Mouse (Mus musculus): ENCODE measurements around the gene Rtkn2. TPM values are rescaled to one million over a fixed set of nuclear protein-coding genes. Genes with fewer than 3 reads are reported as not detected.

Gene Rtkn2
- total RNA-seq, 2 experiments from 2014 or later = 0.45 to 1.1 TPM

DNA sequence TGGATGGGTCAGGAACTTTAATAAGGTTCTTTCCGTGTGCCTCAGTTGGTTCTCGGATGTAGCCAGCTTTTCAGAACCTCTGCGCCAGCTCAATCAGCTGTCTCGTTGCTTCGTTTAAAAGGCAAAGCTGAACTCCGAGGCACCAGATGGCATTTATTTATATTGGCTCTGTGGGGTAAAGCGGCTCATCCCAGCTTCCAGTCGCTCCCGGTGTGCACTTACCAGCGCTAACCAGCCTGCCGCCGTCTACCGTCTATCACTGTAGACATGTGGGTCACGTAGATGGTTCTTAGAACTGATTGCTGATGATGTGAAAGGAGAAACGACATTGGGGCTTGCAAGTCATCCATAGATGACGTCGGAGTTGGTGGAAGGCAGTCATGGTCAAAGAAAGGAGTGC is 5.7 kb downstream of the Rtkn2 start:
- intact Hi-C loops (cut with DNase I) = loop anchor here (2.0 to 10.0 kb wide), 4 partner anchors 112 to 1120 kb away; partner anchors contain the start of gene Egr2
- DNase-seq = no peak

DNA sequence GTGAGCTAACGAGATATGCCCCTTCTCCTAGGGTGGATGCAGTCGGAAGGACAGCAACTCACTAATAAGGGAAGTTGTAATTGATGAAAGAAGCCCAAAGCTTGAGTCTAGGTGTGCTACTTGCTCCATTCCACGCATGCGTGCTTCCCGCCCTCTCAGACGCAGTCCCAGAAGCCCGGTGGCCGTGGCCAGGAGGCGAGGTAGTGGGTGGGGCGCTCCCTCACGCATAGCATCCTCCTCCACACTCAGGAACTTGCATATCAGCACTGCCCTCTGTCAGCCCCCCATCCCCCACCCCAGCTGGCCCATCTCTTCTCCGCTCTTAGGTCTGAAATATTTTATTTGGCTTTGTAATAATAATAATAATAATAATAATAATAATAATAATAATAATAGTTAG is 16.0 kb downstream of the Rtkn2 start:
- intact Hi-C loops (cut with DNase I) = loop anchor here (2.0 to 5.0 kb wide), 3 partner anchors 92 to 287 kb away; no protein-coding TSS in a partner anchor
- DNase-seq = no peak

DNA sequence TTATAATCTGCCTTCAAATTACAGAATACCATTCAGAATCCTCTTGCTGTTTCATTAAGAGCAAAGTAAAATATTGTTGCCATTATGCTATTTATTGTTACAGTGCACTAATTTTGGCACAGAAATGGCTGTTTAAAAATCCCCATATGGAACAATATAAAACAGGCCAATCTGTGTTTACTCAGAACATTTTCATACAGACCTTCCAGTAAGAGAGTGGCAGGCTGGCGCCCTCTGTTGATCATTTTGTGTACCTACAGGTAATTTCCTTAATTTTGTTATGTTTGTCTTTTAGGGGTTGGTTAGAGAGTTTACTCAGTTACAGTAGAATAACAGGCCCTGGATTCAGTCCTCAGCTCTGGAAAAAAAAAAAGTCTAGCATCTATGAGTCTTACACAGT is 16.8 kb downstream of the Rtkn2 start:
- intact Hi-C loops (cut with DNase I) = loop anchor here (5.0 kb wide), 2 partner anchors 91 to 286 kb away; no protein-coding TSS in a partner anchor
- DNase-seq = peak in 1 of 2 experiments; percentile 37

DNA sequence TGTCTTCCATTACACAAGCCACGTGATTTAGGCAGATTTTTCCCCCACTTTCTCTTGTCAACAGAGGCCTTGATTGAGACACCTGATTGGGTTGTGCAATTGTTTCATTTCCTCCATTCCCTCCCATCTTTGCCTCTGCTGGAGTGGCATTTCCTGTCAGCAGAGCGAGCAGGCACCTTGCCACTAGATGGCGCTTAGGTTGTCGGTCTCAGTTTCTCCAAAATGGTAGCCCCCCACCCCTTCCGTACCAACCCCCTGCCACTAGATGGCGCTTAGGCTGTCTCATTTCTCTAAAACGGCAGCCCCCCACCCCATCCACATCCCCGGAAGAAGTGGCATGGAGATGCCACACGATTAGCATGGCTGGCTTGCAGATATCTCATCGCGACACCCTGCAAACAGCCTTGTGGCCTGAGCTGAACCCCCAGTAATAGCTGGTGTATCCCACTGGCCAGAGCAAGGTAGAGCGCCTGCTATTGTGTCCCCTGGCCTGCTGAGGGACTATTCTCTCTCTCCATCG is 18.8 kb downstream of the Rtkn2 start:
- intact Hi-C loops (cut with DNase I) = loop anchor here (5.0 kb wide), 2 partner anchors 89 to 284 kb away; no protein-coding TSS in a partner anchor
- peak; percentile 56 to 61 for DNase-seq

DNA sequence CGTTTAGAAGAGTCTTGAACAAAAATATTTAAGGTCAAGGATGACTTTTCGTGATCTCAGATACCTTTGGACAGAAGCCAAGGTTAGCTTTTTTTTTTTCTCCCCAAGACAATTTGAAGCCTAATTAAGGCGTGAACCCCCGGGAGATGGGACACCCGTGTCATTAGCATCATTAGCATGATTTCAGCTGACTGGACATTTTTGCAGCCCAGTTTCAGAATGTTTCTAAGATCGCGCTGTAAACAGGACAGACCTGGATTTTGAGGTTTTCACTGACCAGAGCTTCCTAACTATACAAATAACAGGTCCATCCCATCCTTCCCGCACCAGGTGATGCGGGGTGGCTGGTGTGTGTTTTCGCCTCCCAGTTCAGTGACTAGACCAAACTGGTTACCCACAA is 19.8 kb downstream of the Rtkn2 start:
- intact Hi-C loops (cut with DNase I) = loop anchor here (5.0 kb wide), 2 partner anchors 88 to 283 kb away; no protein-coding TSS in a partner anchor
- DNase-seq = no peak

DNA sequence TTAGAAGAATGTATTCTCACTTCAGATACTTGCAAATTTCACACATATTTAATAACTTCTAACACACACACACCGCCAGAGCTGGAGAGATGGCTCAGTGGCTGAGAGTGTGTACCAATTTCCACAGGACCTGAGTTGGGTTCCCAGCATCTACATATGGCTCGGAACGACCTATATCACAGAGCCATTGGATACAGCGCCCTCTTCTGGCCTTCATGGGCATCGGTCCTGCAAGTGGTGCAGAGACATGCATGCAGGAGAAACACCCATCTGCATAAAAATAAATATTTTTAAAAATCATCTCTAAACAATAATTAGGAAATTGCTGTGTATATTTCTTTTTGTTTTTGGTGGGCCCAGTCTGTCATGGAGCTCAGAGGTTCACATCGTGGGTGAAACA is 22.1 kb downstream of the Rtkn2 start:
- intact Hi-C loops (cut with DNase I) = no loop called here
- DNase-seq = no peak

DNA sequence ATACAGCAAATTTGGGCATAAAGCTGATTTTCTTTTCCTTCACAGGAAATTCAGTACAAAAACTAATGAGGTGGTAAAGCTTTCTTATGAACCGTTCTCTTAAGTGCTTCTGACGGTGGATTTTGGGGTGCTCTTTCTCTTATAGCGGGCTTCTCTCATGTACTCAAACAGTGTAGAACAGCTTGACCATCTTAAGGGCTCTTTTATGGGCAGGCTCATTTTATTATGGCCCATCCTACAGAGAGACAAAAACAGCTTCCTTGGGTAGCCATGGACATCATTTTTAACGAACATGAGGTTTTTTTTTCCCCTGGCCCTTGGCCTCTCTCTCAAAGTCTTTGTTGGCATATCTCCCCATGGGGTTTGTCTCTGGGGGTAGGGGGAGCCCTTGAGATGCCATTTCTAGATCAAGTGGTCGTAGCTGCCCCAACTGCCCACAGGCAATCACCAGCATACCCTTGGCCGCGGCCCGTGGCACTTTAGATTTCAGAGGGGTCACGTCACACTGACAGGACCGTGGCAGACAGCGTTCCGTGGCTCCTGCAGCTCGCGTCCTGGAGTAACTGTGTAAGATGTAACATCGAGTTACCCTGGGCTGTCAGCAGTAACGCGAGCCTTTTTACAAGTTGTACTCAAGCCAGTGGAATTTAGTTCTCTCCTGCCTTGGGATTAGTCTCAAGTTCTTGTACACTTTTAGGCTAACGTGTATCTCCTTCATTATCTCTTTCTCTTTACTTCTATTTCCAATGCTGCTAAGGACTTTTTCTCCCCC is 24.5 kb downstream of the Rtkn2 start:
- intact Hi-C loops (cut with DNase I) = loop anchor here (2.0 kb wide), 1 partner anchor 143 kb away; no protein-coding TSS in a partner anchor
- no peak for DNase-seq

DNA sequence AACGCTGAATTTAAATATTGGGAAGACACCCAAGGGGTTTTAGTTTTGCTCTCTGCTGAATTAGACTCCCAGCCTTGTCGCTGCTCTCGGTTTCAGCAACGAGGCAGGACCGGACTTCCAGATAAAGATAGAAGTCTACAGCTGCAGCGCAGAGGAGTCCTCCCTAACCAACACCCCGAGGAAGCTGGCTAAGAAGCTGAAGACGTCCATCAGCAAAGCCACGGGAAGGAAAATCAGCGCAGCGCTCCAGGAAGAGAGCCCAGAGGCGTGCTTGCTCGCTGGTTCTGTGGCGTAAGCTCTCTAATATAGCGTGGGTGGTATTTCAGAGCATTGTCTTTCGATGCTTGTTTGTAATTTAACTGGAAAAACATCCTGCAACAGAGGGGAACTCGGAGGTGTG is 26.0 kb downstream of the Rtkn2 start:
- DNase-seq = peak; percentile 39 to 49
- intact Hi-C loops (cut with DNase I) = loop anchor here (5.0 kb wide), 1 partner anchor 77 kb away; no protein-coding TSS in a partner anchor

DNA sequence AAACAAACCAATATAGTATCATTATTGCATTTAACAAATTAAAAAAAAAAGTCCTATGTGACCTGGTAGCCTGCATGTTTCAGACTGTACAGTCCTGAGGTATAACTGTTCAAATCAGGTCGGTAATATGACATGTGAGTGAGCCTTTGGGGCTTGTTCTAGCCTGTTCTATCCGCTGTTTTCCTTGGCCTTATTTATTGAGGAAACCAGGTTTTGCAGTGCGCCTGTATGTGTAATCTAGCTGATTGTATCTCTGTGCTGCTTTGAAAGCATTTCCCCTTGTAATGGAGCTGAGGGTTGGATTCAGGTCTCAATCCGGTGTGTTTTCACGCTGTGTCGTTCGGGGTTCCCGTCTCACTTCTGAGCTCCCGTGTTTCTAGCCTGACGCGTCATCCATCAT is 27.1 kb downstream of the Rtkn2 start:
- no peak for DNase-seq
- intact Hi-C loops (cut with DNase I) = loop anchor here (5.0 kb wide), 1 partner anchor 76 kb away; no protein-coding TSS in a partner anchor

DNA sequence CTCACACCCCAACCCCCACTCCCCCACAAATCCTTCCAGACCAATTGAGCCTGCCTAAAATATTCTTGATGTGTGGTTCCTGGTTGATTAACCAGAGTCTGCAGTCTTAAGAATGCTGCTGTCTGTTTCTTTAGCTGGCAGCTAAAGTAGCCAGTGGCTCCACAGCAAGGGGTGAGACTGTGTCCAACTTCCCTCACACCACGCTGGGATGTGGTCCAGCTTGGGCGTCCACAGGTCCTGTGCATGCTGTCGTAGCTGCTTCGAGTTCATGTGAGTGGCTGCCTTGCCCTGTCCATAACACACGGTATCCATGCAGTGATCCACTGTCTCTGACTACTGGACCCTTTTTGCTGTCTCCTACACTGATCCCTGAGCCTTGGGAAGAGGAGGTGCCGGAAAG is 27.7 kb downstream of the Rtkn2 start:
- intact Hi-C loops (cut with DNase I) = loop anchor here (5.0 kb wide), 1 partner anchor 75 kb away; no protein-coding TSS in a partner anchor
- DNase-seq = no peak

DNA sequence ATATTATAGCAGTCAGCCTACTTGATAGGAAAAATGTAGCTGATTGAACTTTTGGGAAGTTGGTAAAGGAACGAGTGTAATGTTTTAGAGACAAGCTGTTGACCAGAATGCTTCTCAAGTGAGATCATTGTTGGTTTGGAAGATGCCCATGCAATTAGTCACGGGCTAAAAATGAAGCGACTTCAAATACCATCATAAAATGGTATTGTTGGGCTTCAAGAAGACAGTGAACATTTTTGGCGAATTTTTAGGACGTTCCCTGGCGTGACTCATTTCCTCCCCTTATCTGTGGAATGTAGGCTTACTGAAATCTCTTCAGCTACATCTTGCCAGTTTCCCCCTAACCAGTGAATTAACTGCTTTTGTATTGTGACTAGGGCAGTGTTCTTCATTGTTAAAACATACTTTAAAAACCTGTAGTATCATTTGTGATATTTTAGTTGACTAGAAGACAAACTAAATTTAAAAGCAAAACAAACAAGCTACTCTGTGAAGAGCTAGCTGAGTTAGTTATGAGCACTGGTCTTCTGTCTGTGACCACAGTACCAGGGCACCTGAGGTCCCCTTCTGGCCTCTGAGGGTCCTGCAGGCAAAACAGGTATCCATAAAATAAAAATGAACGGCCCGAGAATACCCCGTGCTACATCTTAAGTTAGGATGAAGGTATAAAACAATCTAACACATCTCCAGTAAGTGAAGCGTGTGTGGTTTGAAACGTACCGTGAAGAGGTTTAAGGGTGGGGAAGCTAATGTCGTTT is 29.0 kb downstream of the Rtkn2 start:
- intact Hi-C loops (cut with DNase I) = loop anchor here (5.0 kb wide), 1 partner anchor 74 kb away; no protein-coding TSS in a partner anchor
- DNase-seq = peak in 1 of 2 experiments; percentile 35

DNA sequence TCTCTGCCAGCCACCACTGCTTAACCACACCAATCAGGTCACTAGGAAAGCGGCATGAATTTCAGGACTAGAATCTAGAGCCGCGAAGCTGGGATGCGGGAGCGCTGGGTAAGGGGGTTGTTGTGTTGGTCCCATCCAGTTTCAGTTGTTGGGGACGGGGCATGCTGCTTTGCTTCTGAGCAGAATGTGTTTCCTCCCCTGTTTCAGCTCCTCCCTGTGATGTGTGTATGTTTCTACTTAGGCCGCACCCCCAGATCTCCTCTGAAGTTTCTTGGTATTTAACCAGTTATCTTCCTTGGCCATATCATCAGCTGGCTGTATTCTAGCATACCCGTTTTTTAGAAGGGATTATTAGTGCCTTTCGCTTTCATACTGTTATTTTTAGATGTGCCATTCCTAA is 29.9 kb downstream of the Rtkn2 start:
- intact Hi-C loops (cut with DNase I) = loop anchor here (5.0 kb wide), 1 partner anchor 73 kb away; no protein-coding TSS in a partner anchor

DNA sequence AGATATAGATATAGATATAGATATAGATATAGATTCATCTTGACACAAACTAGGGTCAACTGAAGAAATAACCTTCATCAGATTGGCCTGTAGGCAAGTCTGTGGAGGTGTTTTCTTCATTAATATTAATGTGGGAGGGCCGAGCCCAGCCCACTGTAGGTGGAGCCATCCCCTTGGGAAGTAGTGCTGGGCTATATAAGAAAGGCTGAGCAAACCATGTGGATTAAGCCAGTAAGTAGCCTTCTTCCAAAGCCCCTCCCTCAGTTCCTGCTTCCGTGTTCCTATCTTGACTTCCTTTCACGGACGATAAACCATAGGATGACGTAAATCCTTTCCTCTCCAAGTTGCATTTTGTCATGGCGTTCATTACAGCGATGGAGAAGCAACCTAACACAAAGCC is 30.5 kb downstream of the Rtkn2 start:
- no peak for DNase-seq
- intact Hi-C loops (cut with DNase I) = loop anchor here (5.0 kb wide), 1 partner anchor 72 kb away; no protein-coding TSS in a partner anchor

More for the DNA sequence above, 29.9 kb downstream of the Rtkn2 start:
- no peak for DNase-seq

DNA sequence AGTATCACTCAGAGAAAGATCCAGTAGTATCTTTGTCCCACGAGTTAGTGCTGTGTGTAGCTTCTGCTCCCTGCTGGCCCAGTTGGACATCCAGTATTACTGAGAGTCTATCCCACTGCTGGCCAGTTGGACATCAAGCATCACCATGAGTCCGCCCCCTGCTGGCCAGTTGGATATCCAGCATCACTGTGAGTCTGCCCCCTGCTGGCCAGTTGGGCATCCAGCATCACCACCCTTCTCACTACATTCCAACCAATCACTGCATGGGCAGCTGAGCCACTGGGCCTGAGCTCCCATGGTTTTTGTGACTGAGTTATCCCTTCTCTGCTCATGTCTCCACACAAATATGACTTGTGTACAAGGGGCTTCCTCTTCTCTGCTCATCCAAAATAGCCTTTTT is 33.8 kb downstream of the Rtkn2 start:
- intact Hi-C loops (cut with DNase I) = no loop called here
- peak in 1 of 2 experiments; percentile 45 for DNase-seq

DNA sequence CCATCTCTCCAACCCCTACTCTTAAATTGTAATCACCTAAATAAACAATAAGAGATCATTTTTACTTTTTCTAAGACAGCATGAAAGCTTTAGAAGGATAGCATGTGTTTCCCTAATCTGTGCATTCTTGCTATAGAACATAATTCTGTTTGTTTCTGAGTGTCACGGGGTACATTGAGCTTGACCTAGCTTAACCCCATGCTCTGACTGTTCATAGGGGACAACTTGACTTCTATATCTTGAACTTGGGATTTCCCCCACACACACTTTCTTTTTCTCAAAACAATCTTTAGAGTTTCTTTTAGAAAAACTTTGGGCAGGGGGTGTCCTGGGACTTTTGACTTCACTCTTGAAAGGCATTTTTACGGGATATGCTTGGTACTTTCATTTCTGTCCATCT is 41.4 kb downstream of the Rtkn2 start:
- intact Hi-C loops (cut with DNase I) = no loop called here
- no peak for DNase-seq

DNA sequence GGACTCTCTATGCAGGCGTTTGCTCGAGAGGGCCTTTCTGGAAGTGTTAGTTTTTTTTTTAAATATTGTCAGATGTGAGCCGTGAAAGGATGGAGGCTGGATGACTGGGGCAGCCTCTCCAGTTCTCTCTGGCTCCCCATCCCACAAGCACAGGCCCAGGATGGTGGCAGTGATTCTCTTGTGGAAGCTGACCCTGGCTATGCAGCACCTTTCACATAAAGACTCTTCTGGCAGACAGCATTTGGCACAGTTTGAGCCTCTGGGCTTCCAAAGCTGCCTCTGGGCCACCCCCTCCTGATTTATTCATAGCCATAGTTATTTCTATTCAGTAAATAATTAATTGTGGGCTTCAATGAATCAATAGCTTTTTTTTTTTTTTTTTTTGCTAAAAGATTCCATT is 46.3 kb downstream of the Rtkn2 start:
- no peak for DNase-seq
- intact Hi-C loops (cut with DNase I) = no loop called here

DNA sequence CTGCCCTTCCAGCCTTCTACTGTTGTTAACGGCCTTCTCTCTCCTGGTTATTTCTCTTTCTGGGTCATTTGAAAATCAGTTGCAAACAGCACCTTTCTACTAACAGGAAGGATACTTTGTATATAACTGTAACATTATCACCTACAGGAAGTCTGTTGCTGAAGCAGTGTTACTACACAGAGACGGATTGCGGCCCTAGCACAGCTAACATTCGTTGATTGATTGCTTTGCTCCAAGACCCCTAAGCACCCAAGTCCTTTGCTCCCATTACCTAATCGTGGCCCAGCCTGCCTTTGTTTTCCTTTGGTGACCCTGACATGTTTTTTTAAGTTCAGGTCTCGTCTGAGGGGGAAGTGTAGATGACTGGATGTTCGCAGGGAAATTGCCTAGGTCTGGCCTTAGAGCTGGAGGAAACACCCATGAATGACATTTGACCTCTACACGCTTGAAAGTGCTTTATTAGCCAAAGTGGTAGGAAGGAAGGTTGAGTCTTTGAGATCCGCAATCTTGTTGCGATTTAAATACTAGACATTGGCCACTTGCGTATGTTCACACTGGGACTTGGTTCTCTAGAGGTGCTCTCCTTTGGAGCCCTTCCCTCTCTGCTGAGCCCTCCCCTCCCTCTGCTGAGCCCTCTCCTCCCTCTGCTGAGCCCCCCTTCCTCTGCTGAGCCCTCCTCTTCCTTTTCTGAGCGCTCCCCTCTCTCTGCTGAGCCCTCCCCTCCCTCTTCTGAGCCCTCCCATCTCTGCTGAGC is 49.1 kb downstream of the Rtkn2 start:
- intact Hi-C loops (cut with DNase I) = no loop called here
- no peak for DNase-seq

DNA sequence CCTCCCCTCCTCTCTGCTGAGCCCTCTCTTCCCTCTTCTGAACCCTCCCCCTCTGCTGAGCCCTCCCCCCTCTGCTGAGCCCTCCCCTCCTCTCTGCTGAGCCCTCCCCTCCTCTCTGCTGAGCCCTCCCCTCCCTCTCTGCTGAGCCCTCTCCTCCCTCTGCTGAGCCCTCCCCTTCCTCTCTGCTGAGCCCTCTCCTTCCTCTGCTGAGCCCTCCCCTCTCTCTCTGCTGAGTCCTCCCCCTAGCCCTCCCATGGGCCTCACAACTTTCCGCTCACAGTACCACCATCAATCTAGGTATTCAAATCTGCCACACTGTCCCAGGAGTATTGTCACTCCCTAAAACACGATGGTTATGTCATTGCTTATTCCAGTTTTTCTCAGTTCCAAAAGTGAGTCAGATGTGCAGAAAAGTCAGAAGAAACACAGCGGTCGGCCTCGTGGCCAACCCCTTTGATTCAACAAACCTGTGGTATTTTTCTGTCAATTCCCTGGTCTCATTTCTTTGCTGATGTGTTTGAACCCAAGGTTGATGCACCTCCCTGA is 49.8 kb downstream of the Rtkn2 start:
- intact Hi-C loops (cut with DNase I) = no loop called here
- no peak for DNase-seq

DNA sequence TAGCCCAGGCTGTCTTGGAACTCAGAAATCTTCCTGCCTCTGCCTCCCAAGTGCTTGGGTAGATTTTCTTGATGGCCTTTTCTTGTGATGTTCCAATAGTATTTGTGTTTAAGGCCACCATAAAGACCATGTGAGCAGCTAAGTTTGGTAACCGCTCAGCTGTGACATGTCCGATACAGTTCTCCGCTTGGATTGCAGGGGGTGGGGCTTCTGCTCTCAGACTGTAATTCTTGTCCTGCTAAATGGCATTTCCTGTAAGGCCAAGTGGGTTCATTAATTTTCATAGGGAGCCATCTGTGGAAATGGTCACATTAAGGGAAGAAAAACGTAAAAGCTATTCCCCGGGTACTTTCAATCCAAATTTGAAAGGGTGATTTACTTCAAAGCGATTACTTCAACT is 50.7 kb downstream of the Rtkn2 start:
- DNase-seq = no peak
- intact Hi-C loops (cut with DNase I) = no loop called here

All from heart, postnatal 14 days (tissue).